Mouse (Mus musculus) layer of hippocampus, postnatal 25 days (tissue): ENCODE results near the gene Casp14. TPM values are rescaled to one million over a fixed set of nuclear protein-coding genes. Genes with fewer than 3 reads are reported as not detected.

Experiments used
- DNase-seq, 2 experiments: peaks; one replicate each; pipeline ENCODE4 v3.0.0; 2022; ENCODE audit warnings: mixed read lengths in 2 of 2, low spot score in 1 of 2; ENCODE audit errors: extremely low spot score in 1 of 2
- total RNA-seq, 2 experiments: library from RNA; stranded (reverse); gene quantifications; 2 replicates each; pipeline ENCODE4 v1.2.3; 2021

Casp14 gene
- total RNA-seq = not detected

DNA sequence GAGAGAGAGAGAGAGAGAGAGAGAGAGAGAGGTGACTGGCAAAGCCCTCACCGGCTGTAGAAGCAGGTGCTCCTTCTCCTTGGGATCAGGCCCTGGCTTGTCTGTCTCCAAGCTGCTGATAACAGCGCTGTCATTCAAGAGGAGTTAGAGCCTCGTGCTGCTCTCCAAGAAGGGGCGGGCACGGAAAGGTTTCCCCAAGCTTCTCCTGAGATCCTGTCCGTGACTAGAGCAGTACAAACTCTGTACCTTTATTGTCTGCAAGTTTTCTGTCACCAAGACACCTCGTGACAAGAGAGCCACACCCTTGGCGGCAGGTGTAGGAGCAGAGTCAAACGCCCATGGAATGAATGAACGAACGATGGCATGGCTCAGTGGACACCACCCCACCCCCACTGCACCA, at the start of gene Casp14:
Casp14 (minus strand) TSS at position 239 of the 400 bp plus-strand sequence.
- DNase-seq = no peak

DNA sequence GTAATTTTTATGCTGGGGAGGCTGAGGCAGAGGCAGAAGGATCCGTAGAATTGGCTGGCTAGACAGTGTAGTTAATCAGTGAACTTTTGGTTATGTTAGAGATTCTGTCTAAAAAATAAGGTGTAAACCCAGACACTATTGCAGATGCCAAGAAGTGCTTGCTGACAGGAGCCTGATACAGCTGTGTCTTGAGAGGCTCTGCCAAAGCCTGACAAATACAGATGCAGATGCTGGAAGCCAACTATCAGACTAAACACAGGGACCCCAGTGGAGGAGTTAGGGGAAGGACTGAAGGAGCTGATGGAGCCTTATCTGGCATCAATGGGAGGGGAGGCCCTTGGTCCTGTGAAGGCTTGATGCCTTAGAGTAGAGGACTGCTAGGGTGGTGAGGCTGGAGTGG, 47.5 kb upstream of the Casp14 start:
- no peak for DNase-seq

DNA sequence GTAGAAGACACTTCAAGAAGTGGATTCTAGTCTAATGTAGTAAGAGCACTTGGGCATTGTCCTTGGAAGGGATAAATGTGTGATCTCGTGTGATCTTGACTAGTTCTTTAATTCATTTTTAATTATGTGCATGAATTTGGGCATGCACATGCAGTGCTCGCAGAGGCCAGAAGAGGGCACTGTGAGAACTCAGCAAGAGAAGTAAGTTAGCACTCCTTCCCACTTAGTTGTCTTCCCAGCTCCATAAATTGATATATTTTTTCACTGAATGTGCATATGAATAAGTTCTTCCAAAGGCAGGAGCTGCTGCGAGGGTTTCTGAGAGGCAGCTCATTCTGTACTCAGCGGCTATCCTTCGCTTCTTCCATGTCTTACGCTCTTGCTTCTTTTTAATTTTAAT, 37.9 kb upstream of the Casp14 start:
- DNase-seq = peak; percentile 69 to 92

DNA sequence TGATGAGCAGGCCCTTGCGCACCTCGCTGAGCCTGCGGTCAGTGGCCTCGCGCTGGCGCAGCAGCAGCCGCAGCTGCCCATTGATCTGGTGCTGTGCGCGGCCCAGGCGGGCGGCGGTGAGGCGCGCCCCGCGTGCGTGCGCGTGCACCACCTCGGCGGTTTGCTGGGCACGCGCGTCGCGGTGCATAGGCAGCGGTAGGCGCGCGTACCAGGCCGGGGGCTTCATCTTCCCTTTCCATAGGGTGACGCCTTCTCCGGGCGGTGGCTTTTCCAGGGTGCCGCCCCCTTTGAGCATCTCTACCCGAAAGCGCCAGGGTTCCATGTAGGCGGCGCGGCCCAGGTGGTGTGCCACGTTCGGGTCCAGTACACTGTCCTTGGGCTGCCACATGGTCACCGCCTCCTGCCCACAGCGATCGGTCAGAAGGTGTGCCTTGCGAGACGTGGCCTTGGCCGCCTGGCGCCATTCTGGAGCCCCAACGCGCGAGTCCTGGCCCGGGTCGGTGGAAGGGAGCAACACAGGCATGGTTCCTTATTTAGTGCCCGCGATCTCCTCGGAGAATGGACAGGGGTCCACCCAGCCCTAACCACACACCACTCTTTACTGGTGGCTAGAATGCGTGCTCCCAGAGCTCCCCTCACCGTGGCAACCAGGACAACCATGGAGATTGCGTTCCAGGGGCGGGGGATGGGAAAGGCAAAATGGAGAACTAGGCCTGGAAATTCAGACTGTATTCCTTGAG, 34.5 kb upstream of the Casp14 start, which contains the start of gene Ccdc105:
Ccdc105 (minus strand) TSS at position 614 of the 740 bp plus-strand sequence.
- DNase-seq = peak; percentile 56 to 67

- no peak for DNase-seq
These were observed 30.9 kb upstream of the Casp14 start for GRCm38 (mm10) chr10:78748946-78749345.

- DNase-seq = no peak
These were observed 30.1 kb upstream of the Casp14 start for GRCm38 (mm10) chr10:78748161-78748560.

GRCm38 (mm10) chr10:78747035-78747721, 29.1 kb upstream of the Casp14 start:
- DNase-seq = peak; percentile 8 to 36

DNA sequence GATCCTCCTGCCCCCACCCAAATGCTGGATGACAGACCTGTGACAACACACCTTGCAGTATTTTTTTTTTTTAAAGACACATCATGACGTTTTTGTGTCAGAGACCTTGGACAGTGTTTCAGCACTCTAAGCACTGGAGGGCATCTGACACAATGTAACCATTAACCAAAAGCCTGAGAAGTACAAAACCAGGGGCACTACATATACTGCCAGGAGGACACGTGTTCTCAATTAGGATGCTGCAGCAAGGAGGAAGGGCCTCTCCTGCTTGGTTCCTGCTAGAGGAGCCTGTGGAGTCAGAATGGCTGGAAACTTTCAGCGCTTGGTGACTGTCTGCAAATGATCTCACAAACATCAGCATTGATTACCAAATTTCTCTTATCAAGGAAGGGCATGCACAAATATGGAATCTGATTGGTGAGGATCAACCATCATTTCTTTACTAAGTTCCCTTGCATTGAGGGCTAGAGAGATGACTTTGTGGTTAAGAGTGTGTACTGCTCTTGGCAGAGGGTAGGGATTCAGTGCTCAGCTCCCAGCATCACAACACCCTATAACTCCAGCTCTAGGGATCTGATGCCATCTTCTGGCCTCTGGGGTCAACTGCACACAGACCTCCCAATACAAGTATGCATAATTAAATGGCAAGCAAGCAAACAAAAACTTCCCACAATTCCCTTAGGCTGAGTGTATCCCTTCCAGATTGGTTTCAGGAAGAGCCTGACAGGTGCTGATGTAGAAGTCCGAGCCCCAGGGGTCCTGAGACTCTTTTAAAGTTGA, 27.5 kb upstream of the Casp14 start:
- DNase-seq = no peak

DNA sequence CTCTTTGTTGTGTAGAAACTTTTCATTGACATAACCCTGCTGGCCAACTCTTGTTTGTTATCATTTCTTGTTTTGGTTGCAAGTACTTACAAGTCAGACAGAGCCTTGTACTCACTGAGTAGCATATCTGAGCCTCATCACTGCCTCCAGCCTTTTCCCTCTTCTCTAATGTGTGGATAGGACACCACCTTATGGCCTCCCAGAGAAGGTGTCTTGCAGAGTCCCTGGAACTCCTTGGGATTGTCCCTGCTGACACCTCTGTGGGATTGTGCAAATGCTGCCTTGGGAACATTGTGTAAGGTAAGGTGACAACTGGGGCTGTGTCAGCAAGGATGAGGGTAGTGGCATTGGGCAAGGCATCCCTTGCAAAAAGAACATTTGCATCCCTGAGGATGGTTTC, 25.6 kb upstream of the Casp14 start:
- no peak for DNase-seq

GRCm38 (mm10) chr10:78739821-78740220, 21.7 kb upstream of the Casp14 start:
- no peak for DNase-seq

- no peak for DNase-seq
These were observed 9.8 kb upstream of the Casp14 start for GRCm38 (mm10) chr10:78727876-78728275.

GRCm38 (mm10) chr10:78727035-78727434, 8.9 kb upstream of the Casp14 start:
- DNase-seq = no peak

DNA sequence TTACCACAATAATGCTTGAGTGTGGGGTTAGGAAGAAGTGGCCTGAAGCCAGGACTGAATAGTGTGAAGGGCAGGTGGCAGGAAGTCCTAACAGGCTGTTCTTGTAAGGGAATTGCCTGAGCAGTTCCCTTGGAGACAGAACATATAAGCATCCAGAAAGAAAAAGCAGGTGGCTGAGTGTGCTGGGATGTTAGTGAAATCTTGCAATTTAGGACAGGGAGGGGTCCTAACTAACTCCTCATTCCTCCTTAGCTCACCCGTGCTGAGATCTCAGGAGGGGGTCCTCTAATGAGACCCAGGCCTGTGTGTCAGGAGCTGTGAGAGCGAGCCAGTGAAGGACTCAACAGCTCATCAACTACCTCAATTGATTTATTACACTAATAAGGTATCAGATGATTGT, 5.3 kb upstream of the Casp14 start:
- DNase-seq = no peak

- peak in 1 of 2 experiments; percentile 23 for DNase-seq
These were observed 4.6 kb upstream of the Casp14 start for GRCm38 (mm10) chr10:78722654-78723053.

DNA sequence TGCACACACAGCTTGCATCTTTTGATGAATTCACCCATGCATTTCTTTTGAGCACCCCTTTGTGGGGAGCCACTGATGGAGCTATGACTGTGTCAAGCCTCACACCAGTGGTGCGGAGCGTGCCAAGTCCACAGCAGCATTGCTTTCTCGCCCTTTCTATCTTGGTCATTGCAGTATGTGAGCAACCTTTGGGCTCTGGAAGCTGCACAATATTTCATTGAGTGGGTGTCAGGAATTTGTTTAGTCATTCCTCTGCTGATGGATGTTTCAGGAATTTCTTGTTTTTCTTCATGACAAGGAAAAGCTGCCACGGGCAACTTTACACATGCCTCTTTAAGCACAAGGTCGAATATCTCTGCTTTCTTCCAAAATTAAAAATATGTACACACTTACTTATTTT, 3.9 kb upstream of the Casp14 start:
- no peak for DNase-seq

DNA sequence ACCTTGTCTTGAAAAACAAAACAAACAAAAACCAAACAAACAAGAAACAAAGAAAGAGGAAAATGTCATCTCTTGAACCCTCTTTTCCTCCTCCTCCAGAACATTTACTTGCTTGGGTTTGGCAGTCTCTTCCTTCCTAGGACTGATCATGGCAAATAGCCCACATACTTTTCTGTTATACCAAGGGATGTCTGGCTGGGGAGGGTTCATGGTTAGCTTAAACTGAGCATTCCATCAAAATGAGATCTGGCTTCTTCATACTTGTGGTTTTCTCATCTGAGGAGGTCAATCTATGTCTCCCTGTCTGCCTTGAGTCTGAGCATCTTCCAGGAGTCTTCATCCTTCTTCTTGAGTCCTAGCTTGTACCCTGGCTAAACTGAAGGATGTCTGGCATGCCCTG, 1.9 kb downstream of the Casp14 start:
- no peak for DNase-seq

DNA sequence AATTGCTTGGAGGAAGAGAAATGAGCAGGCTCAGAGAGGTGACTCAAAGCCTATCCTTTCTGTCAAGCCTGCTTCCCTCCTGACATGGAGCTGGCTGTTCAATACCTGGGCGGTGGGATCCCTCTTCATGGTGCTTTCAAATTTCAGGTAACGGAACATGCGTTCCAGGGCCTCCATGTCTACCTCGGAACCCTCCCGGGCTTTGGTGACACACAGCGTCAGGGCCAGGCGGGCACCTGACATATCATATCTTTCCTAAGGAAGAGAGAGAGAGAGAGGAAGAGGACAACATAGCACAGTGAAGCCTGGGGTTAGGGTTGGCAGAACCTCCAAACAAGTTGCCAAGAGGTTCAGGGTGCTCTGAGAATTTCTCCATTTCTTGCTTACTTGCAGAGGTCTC, 2.9 kb downstream of the Casp14 start:
- no peak for DNase-seq

- no peak for DNase-seq
These were observed 4.0 kb downstream of the Casp14 start for GRCm38 (mm10) chr10:78714129-78714528.

- no peak for DNase-seq
These were observed 7.4 kb downstream of the Casp14 start for GRCm38 (mm10) chr10:78710706-78711105.

- DNase-seq = no peak
These were observed 17.2 kb downstream of the Casp14 start for GRCm38 (mm10) chr10:78700881-78701280.

DNA sequence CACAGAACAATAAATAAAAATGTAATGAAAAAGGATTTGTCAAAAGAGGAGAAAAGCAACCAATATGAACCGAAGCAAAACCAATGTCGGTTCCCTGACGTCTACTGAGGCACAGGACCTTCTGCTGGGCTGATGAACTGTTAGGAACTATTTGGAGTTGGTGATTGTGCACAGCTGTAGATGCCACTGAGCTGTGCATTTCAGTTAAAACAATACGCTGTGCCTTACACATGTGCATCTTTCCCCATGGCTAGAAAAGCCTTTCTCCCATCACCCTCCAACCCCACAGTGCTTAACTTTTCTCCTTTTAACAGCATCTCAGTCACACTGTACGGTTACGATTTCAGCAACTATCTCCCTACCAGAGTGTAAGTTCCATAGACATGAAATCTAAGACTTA, 28.1 kb downstream of the Casp14 start:
- DNase-seq = no peak
